ENCODE assay signal across 8 mouse cellular contexts in genomic region chr9:100440111-100440790, GRCm38 (mm10). TPM values are rescaled to one million over a fixed set of nuclear protein-coding genes. Genes with fewer than 3 reads are reported as not detected.
DNase-seq lines count a peak whose midpoint lies in the region; ATAC-seq and TF ChIP-seq lines count a peak whose summit lies in the region.
"Had no signal": no experiment of that assay in that cellular context is flagged by ENCODE, and none has a peak within 500 bp of the region (broad histone marks: within the 10 kb centered on the region; RNA-seq: fewer than 3 reads in every experiment).

No protein-coding gene starts in this region.

- H3K27me3 ChIP-seq in CH12.LX (replicated peaks) = peaks cover 6% of the 10 kb centered on the region
- H3K27me3 ChIP-seq in forebrain, embryonic 10.5 days (ENCODE audit: poor library complexity, severe bottlenecking) = no peaks in the 10 kb centered on the region
- no peaks in the 10 kb centered on the region for H3K27me3 ChIP-seq in liver, embryonic 11.5 days (replicated peaks; ENCODE audit: control insufficient read depth, insufficient read depth, low read length)
- H3K27me3 ChIP-seq: limb, embryonic 12.5 days had no signal

- H3K4me1 ChIP-seq in CH12.LX (ENCODE audit: control insufficient read depth in 1 of 2, insufficient read depth in 2 of 2) = peaks cover 0 to 5% of the 10 kb centered on the region in 2 experiments; a peak in 2 of 4 replicates
- H3K4me1 ChIP-seq in forebrain, embryonic 10.5 days = peaks cover 20% of the 10 kb centered on the region
- no peaks in the 10 kb centered on the region for H3K4me1 ChIP-seq in liver, embryonic 11.5 days (replicated peaks; ENCODE audit: control insufficient read depth, insufficient read depth, low read length)
- H3K4me1 ChIP-seq: limb, embryonic 12.5 days had no signal

- no peaks in the 10 kb centered on the region for H3K36me3 ChIP-seq in CH12.LX (replicated peaks in 1 of 2; ENCODE audit: control insufficient read depth in 1 of 2, insufficient read depth in 1 of 2, low read length in 1 of 2)
- no peaks in the 10 kb centered on the region for H3K36me3 ChIP-seq in forebrain, embryonic 10.5 days (replicated peaks)
- H3K36me3 ChIP-seq in liver, embryonic 11.5 days (ENCODE audit: control insufficient read depth, insufficient read depth, low read length) = no peaks in the 10 kb centered on the region
- H3K36me3 ChIP-seq: limb, embryonic 12.5 days had no signal

- no peak for TF ChIP-seq EP300 in CH12.LX (IDR thresholded peaks at IDR 0.05; ENCODE audit: low read length)

- no peak overlapping the region for H3K9ac ChIP-seq in CH12.LX (ENCODE audit: insufficient read depth, low read depth)
- no peak overlapping the region for H3K9ac ChIP-seq in liver, embryonic 11.5 days (ENCODE audit: low read depth, low read length)
- H3K9ac ChIP-seq: limb, embryonic 12.5 days had no signal

- dilution Hi-C loops in CH12.LX (cut with MboI; ENCODE audit: extremely low pct_ligation_motif_present, extremely low pct_unique_long_range_greater_than_20kb, low sequenced_read_pairs) = no loop called here

- no peak overlapping the region for H3K4me2 ChIP-seq in CH12.LX (ENCODE audit: insufficient read depth, low read depth, poor library complexity, severe bottlenecking)
- H3K4me2 ChIP-seq in liver, embryonic 11.5 days = no peak overlapping the region
- H3K4me2 ChIP-seq: limb, embryonic 12.5 days had no signal

- H3K79me2 ChIP-seq in CH12.LX (replicated peaks; ENCODE audit: control insufficient read depth, extremely low read depth, insufficient read depth, poor library complexity, severe bottlenecking) = no peaks in the 10 kb centered on the region

- no peak for TF ChIP-seq RAD21 in CH12.LX (IDR thresholded peaks at IDR 0.05; ENCODE audit: low read depth, low read length)

- 71% methylated on average over 9 of the region's 9 CpGs for WGBS in forebrain, embryonic 10.5 days
- WGBS in liver, embryonic 11.5 days = 64% methylated on average over 9 of the region's 9 CpGs

- no peak for ATAC-seq in liver, embryonic 11.5 days (replicated peaks; ENCODE audit: low FRiP score)

- DNase-seq in 3T3-L1 (ENCODE audit: low read depth, low spot score) (peak; percentile 87), CH12.LX (ENCODE audit: extremely low read depth) (peak; percentile 20)
- DNase-seq in forebrain, embryonic 10.5 days (ENCODE audit: extremely low spot score, low spot score) = no peak
- peak; percentile 77 for DNase-seq in heart, postnatal 4 days
- DNase-seq in lung, postnatal 10 days = peak; percentile 88
- peak; percentile 57 for DNase-seq in right cerebral cortex, postnatal 14 days
- DNase-seq in liver, embryonic 11.5 days (ENCODE audit: low spot score) = no peak

- H3K9me3 ChIP-seq in CH12.LX (replicated peaks; ENCODE audit: low read length) = no peaks in the 10 kb centered on the region
- no peaks in the 10 kb centered on the region for H3K9me3 ChIP-seq in forebrain, embryonic 10.5 days
- H3K9me3 ChIP-seq in liver, embryonic 11.5 days (ENCODE audit: control insufficient read depth, low read length) = no peaks in the 10 kb centered on the region
- H3K9me3 ChIP-seq: limb, embryonic 12.5 days had no signal

- in situ Hi-C loops in CH12.LX (cut with MboI; ENCODE audit: low pct_ligation_motif_present, low pct_unique_long_range_greater_than_20kb, low sequenced_read_pairs) = no loop called here

- H3K27ac ChIP-seq in CH12.LX (ENCODE audit: insufficient read depth, low read depth) = no peak overlapping the region
- peak overlapping the region; percentile 65 for H3K27ac ChIP-seq in forebrain, embryonic 10.5 days
- H3K27ac ChIP-seq in liver, embryonic 11.5 days (ENCODE audit: low read depth, low read length) = no peak overlapping the region
- H3K27ac ChIP-seq: limb, embryonic 12.5 days had no signal

- no peak for TF ChIP-seq POLR2A in CH12.LX (IDR thresholded peaks at IDR 0.05; ENCODE audit: low read depth, low read length)

- TF ChIP-seq CTCF in CH12.LX (conservative IDR thresholded peaks at IDR 0.05 in 1 of 2, IDR thresholded peaks at IDR 0.05 in 1 of 2; ENCODE audit: low read depth in 2 of 2, low read length in 2 of 2) = no peak

- no peak overlapping the region for H3K4me3 ChIP-seq in CH12.LX (replicated peaks in 1 of 3; ENCODE audit: low read depth in 2 of 3, low read length in 2 of 3, poor library complexity in 1 of 3)
- no peak overlapping the region for H3K4me3 ChIP-seq in forebrain, embryonic 10.5 days
- H3K4me3 ChIP-seq in liver, embryonic 11.5 days (ENCODE audit: low read depth, low read length) = no peak overlapping the region
- H3K4me3 ChIP-seq: limb, embryonic 12.5 days had no signal

TF ChIP-seq in CH12.LX, 34 proteins besides CTCF, POLR2A, EP300 and RAD21:
- TF ChIP-seq HCFC1 (IDR thresholded peaks at IDR 0.05; ENCODE audit: low read depth, low read length) = no peak
- TF ChIP-seq MYC (IDR thresholded peaks at IDR 0.05; ENCODE audit: low read depth, low read length) = no peak
- TF ChIP-seq E2F4 (IDR thresholded peaks at IDR 0.05; ENCODE audit: insufficient replicate concordance, low read depth, low read length) = no peak
- no peak for TF ChIP-seq KAT2A (IDR thresholded peaks at IDR 0.05; ENCODE audit: insufficient replicate concordance, low read length)
- no peak for TF ChIP-seq TBP (conservative IDR thresholded peaks at IDR 0.05; ENCODE audit: low read depth, low read length)
- TF ChIP-seq MAZ (IDR thresholded peaks at IDR 0.05; ENCODE audit: low read depth, low read length) = no peak
- no peak for TF ChIP-seq ZNF384 (IDR thresholded peaks at IDR 0.05; ENCODE audit: low read depth, low read length)
- TF ChIP-seq PAX5 (IDR thresholded peaks at IDR 0.05; ENCODE audit: low read length) = no peak
- no peak for TF ChIP-seq USF1 (IDR thresholded peaks at IDR 0.05; ENCODE audit: low read depth, low read length)

RNA-seq across cellular contexts. Expression of gene Il20rb, which starts 46.3 kb away (rescaled TPM):
- total RNA-seq in CH12.LX (2012; rRNA removed) = 0.42 and 1.0 TPM in 2 replicates
- 1.2 and 1.3 TPM in 2 replicates for total RNA-seq in CH12.LX (2014; rRNA removed)
- polyA plus RNA-seq in CH12.LX (2012; ENCODE audit: insufficient read length, low read depth) = 2.8 and 3.1 TPM in 2 replicates
- 1.6 and 1.8 TPM in 2 replicates for polyA plus RNA-seq in forebrain, embryonic 10.5 days (2016; fragmentation: Nextera tagmentation; extraction: Ambion mirVana)
- total RNA-seq in heart, postnatal 4 days (2021) = 1 to 10 TPM; 4.3 TPM
- 0.59 and 0.78 TPM in 2 replicates for polyA plus RNA-seq in liver, embryonic 11.5 days (2014; fragmentation: Nextera tagmentation; extraction: Ambion mirVana)

Comparison
In these comparisons a context has a peak if more than half of its experiments do, and no peak if none do; other contexts are left out.
1. DNase-seq: peak in 3T3-L1 (single experiment), CH12.LX (single experiment), heart, postnatal 4 days (single experiment), lung, postnatal 10 days (single experiment) and right cerebral cortex, postnatal 14 days (single experiment); none in forebrain, embryonic 10.5 days (single experiment) and liver, embryonic 11.5 days (single experiment).